Mouse (Mus musculus) stomach, postnatal 0 days (tissue): ENCODE data around the gene Zbtb32.

ENCODE experiments used
- CTCF ChIP-seq: IDR thresholded peaks from 2 replicates; pipeline ENCODE4 v1.5.1; 2016; ENCODE audit warnings: antibody characterized with exemption, low read depth, mild to moderate bottlenecking, moderate library complexity
- EP300 ChIP-seq: optimal IDR thresholded peaks from 2 replicates; pipeline ENCODE3; 2016; ENCODE audit warnings: antibody characterized with exemption

GRCm38 (mm10) chr7:30598786-30599185, at the start of gene Zbtb32:
- TF ChIP-seq CTCF: no peak
- TF ChIP-seq EP300: no peak
